Mouse (Mus musculus): ENCODE measurements at regions not wholly inside any gene's neighbourhood (a gene's known extent, or its start where the extent isn't known, plus 50 kb on each side); places are given as distances from the start of the nearest gene placed in this dataset.

- H3K4me2 ChIP-seq (replicated peaks), result no peak overlapping the region
- no peaks in the 10 kb centered on the region for H3K36me3 ChIP-seq
- no peaks in the 10 kb centered on the region for H3K27me3 ChIP-seq
- H3K4me1 ChIP-seq, result no peaks in the 10 kb centered on the region
- no peak overlapping the region for H3K9ac ChIP-seq
- H3K9me3 ChIP-seq, result no peaks in the 10 kb centered on the region
- no peak overlapping the region for H3K4me3 ChIP-seq
- H3K27ac ChIP-seq, result no peak overlapping the region
- ATAC-seq (ENCODE audit: low FRiP score, low read depth), result no peak
Observed at GRCm38 (mm10) chr10:25770051-25770450, 234.0 kb upstream of the Smlr1 start.

GRCm38 (mm10) chr10:25768456-25768855 is 232.4 kb upstream of the Smlr1 start:
- Histone ChIP-seq H3K4me3 (no peak overlapping the region), H3K9me3 (no peaks in the 10 kb centered on the region), H3K9ac (no peak overlapping the region), H3K4me1 (no peaks in the 10 kb centered on the region), H3K4me2 (replicated peaks) (no peak overlapping the region), H3K27me3 (no peaks in the 10 kb centered on the region), H3K27ac (no peak overlapping the region), H3K36me3 (no peaks in the 10 kb centered on the region)
- WGBS, result 76% methylated on average over 5 of the region's 5 CpGs
- ATAC-seq (ENCODE audit: low FRiP score, low read depth), result no peak

- Histone ChIP-seq H3K27me3 (no peaks in the 10 kb centered on the region), H3K27ac (no peak overlapping the region), H3K9me3 (no peaks in the 10 kb centered on the region), H3K4me1 (no peaks in the 10 kb centered on the region), H3K36me3 (no peaks in the 10 kb centered on the region), H3K4me2 (replicated peaks) (no peak overlapping the region), H3K4me3 (no peak overlapping the region), H3K9ac (no peak overlapping the region)
- WGBS, result 48% methylated on average over 3 of the region's 3 CpGs
- ATAC-seq (ENCODE audit: low FRiP score, low read depth), result no peak
Observed at GRCm38 (mm10) chr10:25754300-25754699, 218.2 kb upstream of the Smlr1 start.

GRCm38 (mm10) chr10:25742678-25743077 is 206.6 kb upstream of the Smlr1 start:
- no peak overlapping the region for H3K4me2 ChIP-seq (replicated peaks)
- H3K27ac ChIP-seq, result no peak overlapping the region
- ATAC-seq (ENCODE audit: low FRiP score, low read depth), result no peak
- H3K4me3 ChIP-seq, result no peak overlapping the region
- no peak overlapping the region for H3K9ac ChIP-seq
- no peaks in the 10 kb centered on the region for H3K27me3 ChIP-seq
- no peaks in the 10 kb centered on the region for H3K9me3 ChIP-seq
- WGBS, result 76% methylated on average over 3 of the region's 3 CpGs
- no peaks in the 10 kb centered on the region for H3K4me1 ChIP-seq
- no peaks in the 10 kb centered on the region for H3K36me3 ChIP-seq

GRCm38 (mm10) chr10:25740956-25741355 is 204.9 kb upstream of the Smlr1 start:
- no peak overlapping the region for H3K4me2 ChIP-seq (replicated peaks)
- H3K4me1 ChIP-seq, result no peaks in the 10 kb centered on the region
- 79% methylated on average over 2 of the region's 2 CpGs for WGBS
- no peaks in the 10 kb centered on the region for H3K9me3 ChIP-seq
- no peak overlapping the region for H3K4me3 ChIP-seq
- no peak overlapping the region for H3K27ac ChIP-seq
- H3K27me3 ChIP-seq, result no peaks in the 10 kb centered on the region
- no peak overlapping the region for H3K9ac ChIP-seq
- ATAC-seq (ENCODE audit: low FRiP score, low read depth), result no peak
- no peaks in the 10 kb centered on the region for H3K36me3 ChIP-seq

- no peak overlapping the region for H3K4me3 ChIP-seq
- peaks cover 16% of the 10 kb centered on the region; the same call in 1 of the 2 replicates for H3K4me1 ChIP-seq
- H3K4me2 ChIP-seq (replicated peaks), result no peak overlapping the region
- no peaks in the 10 kb centered on the region for H3K36me3 ChIP-seq
- H3K9ac ChIP-seq, result no peak overlapping the region
- WGBS, result 8% methylated on average over 3 of the region's 3 CpGs
- no peaks in the 10 kb centered on the region for H3K9me3 ChIP-seq
- H3K27me3 ChIP-seq, result no peaks in the 10 kb centered on the region
- no peak overlapping the region for H3K27ac ChIP-seq
- ATAC-seq (ENCODE audit: low FRiP score, low read depth), result no peak
Observed at GRCm38 (mm10) chr10:25730470-25730869, 194.4 kb upstream of the Smlr1 start.

GRCm38 (mm10) chr10:25723966-25724365 is 187.9 kb upstream of the Smlr1 start:
- 87% methylated on average over 1 of the region's 1 CpGs for WGBS
- no peaks in the 10 kb centered on the region for H3K36me3 ChIP-seq
- H3K27ac ChIP-seq, result no peak overlapping the region
- no peak overlapping the region for H3K4me3 ChIP-seq
- ATAC-seq (ENCODE audit: low FRiP score, low read depth), result no peak
- H3K9me3 ChIP-seq, result no peaks in the 10 kb centered on the region
- no peak overlapping the region for H3K4me2 ChIP-seq (replicated peaks)
- peaks cover 5% of the 10 kb centered on the region; the same call in 1 of the 2 replicates for H3K4me1 ChIP-seq
- H3K9ac ChIP-seq, result no peak overlapping the region
- H3K27me3 ChIP-seq, result no peaks in the 10 kb centered on the region

- Histone ChIP-seq H3K9ac (no peak overlapping the region), H3K9me3 (no peaks in the 10 kb centered on the region), H3K27ac (no peak overlapping the region), H3K4me1 (no peaks in the 10 kb centered on the region), H3K4me3 (no peak overlapping the region), H3K4me2 (replicated peaks) (no peak overlapping the region), H3K27me3 (no peaks in the 10 kb centered on the region), H3K36me3 (no peaks in the 10 kb centered on the region)
- no peak for ATAC-seq (ENCODE audit: low FRiP score, low read depth)
- WGBS, result 34% methylated on average over 4 of the region's 4 CpGs
Observed at GRCm38 (mm10) chr10:25715747-25716146, 179.7 kb upstream of the Smlr1 start.

GRCm38 (mm10) chr10:25714636-25715035 is 178.6 kb upstream of the Smlr1 start:
- H3K4me2 ChIP-seq (replicated peaks), result no peak overlapping the region
- H3K9ac ChIP-seq, result no peak overlapping the region
- no peak for ATAC-seq (ENCODE audit: low FRiP score, low read depth)
- H3K36me3 ChIP-seq, result no peaks in the 10 kb centered on the region
- no peaks in the 10 kb centered on the region for H3K4me1 ChIP-seq
- no peak overlapping the region for H3K4me3 ChIP-seq
- H3K9me3 ChIP-seq, result no peaks in the 10 kb centered on the region
- no peaks in the 10 kb centered on the region for H3K27me3 ChIP-seq
- no peak overlapping the region for H3K27ac ChIP-seq

GRCm38 (mm10) chr10:25714041-25714440 is 178.0 kb upstream of the Smlr1 start:
- H3K4me1 ChIP-seq, result no peaks in the 10 kb centered on the region
- no peaks in the 10 kb centered on the region for H3K36me3 ChIP-seq
- no peak overlapping the region for H3K27ac ChIP-seq
- H3K27me3 ChIP-seq, result no peaks in the 10 kb centered on the region
- WGBS, result 74% methylated on average over 12 of the region's 12 CpGs
- no peak overlapping the region for H3K9ac ChIP-seq
- ATAC-seq (ENCODE audit: low FRiP score, low read depth), result no peak
- no peak overlapping the region for H3K4me2 ChIP-seq (replicated peaks)
- H3K4me3 ChIP-seq, result no peak overlapping the region
- no peaks in the 10 kb centered on the region for H3K9me3 ChIP-seq

- H3K27me3 ChIP-seq, result no peaks in the 10 kb centered on the region
- H3K9me3 ChIP-seq, result no peaks in the 10 kb centered on the region
- H3K4me2 ChIP-seq (replicated peaks), result 0 out of 2 replicates have a peak overlapping the region, but pooled peaks have one; percentile 16
- H3K9ac ChIP-seq, result no peak overlapping the region
- peak overlapping the region; percentile 4; the same call in 1 of the 2 replicates for H3K27ac ChIP-seq
- WGBS, result 33% methylated on average over 7 of the region's 7 CpGs
- no peak overlapping the region for H3K4me3 ChIP-seq
- no peaks in the 10 kb centered on the region for H3K4me1 ChIP-seq
- H3K36me3 ChIP-seq, result no peaks in the 10 kb centered on the region
- ATAC-seq (ENCODE audit: low FRiP score, low read depth), result peak; percentile 89
Observed at GRCm38 (mm10) chr10:25707951-25708350, 171.9 kb upstream of the Smlr1 start.

- no peaks in the 10 kb centered on the region for H3K27me3 ChIP-seq
- H3K9me3 ChIP-seq, result no peaks in the 10 kb centered on the region
- H3K4me1 ChIP-seq, result no peaks in the 10 kb centered on the region
- no peak overlapping the region for H3K9ac ChIP-seq
- no peak overlapping the region for H3K4me2 ChIP-seq (replicated peaks)
- no peak overlapping the region for H3K4me3 ChIP-seq
- WGBS, result 97% methylated on average over 3 of the region's 3 CpGs
- H3K36me3 ChIP-seq, result no peaks in the 10 kb centered on the region
- no peak for ATAC-seq (ENCODE audit: low FRiP score, low read depth)
- no peak overlapping the region for H3K27ac ChIP-seq
Observed at GRCm38 (mm10) chr10:25702146-25702545, 166.1 kb upstream of the Smlr1 start.

- Histone ChIP-seq H3K4me2 (replicated peaks) (no peak overlapping the region), H3K4me1 (no peaks in the 10 kb centered on the region), H3K4me3 (no peak overlapping the region), H3K36me3 (no peaks in the 10 kb centered on the region), H3K9me3 (no peaks in the 10 kb centered on the region), H3K27me3 (no peaks in the 10 kb centered on the region), H3K27ac (no peak overlapping the region), H3K9ac (no peak overlapping the region)
- ATAC-seq (ENCODE audit: low FRiP score, low read depth), result no peak
- 75% methylated on average over 8 of the region's 8 CpGs for WGBS
Observed at GRCm38 (mm10) chr10:25695798-25696197, 159.7 kb upstream of the Smlr1 start.

All from limb, embryonic 13.5 days (tissue).